20 mouse cellular contexts compared by ENCODE assay signal in genomic region chr7:16730791-16731190, GRCm38 (mm10).
"Had no signal": no experiment of that assay in that cellular context is flagged by ENCODE, and none has a peak within 500 bp of the region (broad histone marks: within the 10 kb centered on the region; RNA-seq: fewer than 3 reads in every experiment).

No protein-coding gene starts in this region.

- H3K4me3 ChIP-seq: heart, embryonic 10.5 days; heart, embryonic 12.5 days; hindbrain, embryonic 10.5 days; hindbrain, embryonic 12.5 days; intestine, embryonic 15.5 days; kidney, embryonic 15.5 days; limb, embryonic 13.5 days; limb, embryonic 15.5 days; liver, embryonic 12.5 days had no signal

- H3K9me3 ChIP-seq: heart, embryonic 10.5 days; heart, embryonic 12.5 days; hindbrain, embryonic 10.5 days; hindbrain, embryonic 12.5 days; intestine, embryonic 15.5 days; kidney, embryonic 15.5 days; limb, embryonic 13.5 days; limb, embryonic 15.5 days; liver, embryonic 12.5 days had no signal

- H3K27me3 ChIP-seq: heart, embryonic 12.5 days; hindbrain, embryonic 12.5 days; intestine, embryonic 15.5 days; kidney, embryonic 15.5 days; limb, embryonic 13.5 days; limb, embryonic 15.5 days; liver, embryonic 12.5 days had no signal

- DNase-seq: gastrocnemius, postnatal 14 days; heart, adult 18-20 months; heart, postnatal 10 days; heart, postnatal 4 days; kidney, adult 18-20 months; kidney, adult 8-10 months; kidney, postnatal 14 days; kidney, postnatal 36 days; layer of hippocampus, adult 9-11 months; layer of hippocampus, postnatal 36 days; left cerebral cortex, postnatal 4 days had no signal

- H3K36me3 ChIP-seq: heart, embryonic 10.5 days; heart, embryonic 12.5 days; hindbrain, embryonic 10.5 days; hindbrain, embryonic 12.5 days; intestine, embryonic 15.5 days; kidney, embryonic 15.5 days; limb, embryonic 13.5 days; limb, embryonic 15.5 days; liver, embryonic 12.5 days had no signal
